Mouse (Mus musculus): ENCODE measurements around the gene 9130023H24Rik. TPM values are rescaled to one million over a fixed set of nuclear protein-coding genes. Genes with fewer than 3 reads are reported as not detected.

The 9130023H24Rik gene
- 1 to 10 TPM; 2.6 to 2.8 TPM for total RNA-seq (2021)
- long read RNA-seq, experiment 1, partial matches to known transcripts = 0 of 3 reads
- long read RNA-seq, experiment 1, other reads (novel, unspliced or antisense) = 0 of 3 reads
- long read RNA-seq, experiment 2, partial matches to known transcripts = 0 of 3 reads
- long read RNA-seq, experiment 2, other reads (novel, unspliced or antisense) = 0 of 3 reads

DNA sequence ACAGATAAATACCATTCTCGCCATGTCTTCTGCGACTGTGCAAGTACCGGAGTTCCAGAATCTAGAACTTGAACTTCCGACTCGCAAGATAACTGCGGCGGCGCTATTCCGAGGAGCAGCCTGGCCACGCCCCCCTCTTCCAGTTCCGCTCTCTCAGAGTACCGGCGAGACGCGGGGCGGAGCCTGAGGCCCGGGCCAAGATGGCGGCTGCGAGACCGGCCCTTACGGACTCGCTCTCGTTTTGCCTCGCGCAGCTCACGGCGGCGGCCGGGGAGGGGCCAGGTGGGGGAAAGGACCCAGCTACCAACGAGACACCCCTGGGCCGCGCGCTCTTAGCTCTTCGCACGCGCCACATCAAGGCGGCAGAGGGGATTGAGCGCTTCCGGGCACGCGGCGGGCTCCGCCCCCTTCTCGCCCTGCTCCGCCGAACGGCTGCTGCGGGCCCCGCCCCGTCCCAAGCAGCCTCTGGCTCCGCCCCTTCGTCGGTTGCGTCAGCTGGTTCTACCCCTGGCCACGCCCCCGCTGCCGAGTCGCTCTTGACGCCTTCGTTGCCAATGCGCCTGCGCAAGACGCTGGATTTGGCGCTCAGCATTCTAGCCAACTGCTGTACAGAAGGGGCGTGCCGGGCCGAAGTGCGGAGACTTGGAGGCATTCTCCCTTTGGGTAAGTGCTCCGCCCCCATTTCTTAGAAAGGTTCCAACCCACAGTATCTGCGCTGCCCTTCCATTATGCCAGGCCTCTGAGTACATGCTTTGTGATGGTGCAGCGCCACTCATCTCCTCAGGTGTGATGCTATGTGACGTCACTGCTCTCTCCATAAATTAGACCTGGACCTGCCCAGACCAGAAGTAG is at the start of gene 9130023H24Rik:
Gene 9130023H24Rik (minus strand): TSS at position 105 of the 852 bp plus-strand sequence.
- peak; percentile 99 to 100 for DNase-seq

DNA sequence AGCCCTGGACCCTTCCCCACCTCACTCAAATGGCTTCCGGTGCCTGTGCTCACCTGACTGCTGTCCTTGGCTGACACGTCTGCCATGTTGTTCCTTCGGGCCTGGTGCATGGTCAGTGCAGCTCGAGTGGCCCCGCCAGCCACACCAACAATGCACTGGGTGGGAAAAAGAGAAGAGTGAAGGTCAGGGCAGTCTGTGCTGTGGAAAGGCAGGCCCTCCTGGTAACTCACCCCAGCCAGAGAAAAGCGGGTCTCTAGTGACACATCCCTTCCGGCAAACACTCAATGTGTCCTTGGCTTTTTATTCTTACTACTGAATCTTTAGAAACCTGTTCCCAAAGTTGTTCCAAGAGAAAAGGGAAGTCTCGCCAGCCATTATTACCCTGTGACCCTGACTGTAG is 47.2 kb upstream of the 9130023H24Rik start:
- DNase-seq = no peak

DNA sequence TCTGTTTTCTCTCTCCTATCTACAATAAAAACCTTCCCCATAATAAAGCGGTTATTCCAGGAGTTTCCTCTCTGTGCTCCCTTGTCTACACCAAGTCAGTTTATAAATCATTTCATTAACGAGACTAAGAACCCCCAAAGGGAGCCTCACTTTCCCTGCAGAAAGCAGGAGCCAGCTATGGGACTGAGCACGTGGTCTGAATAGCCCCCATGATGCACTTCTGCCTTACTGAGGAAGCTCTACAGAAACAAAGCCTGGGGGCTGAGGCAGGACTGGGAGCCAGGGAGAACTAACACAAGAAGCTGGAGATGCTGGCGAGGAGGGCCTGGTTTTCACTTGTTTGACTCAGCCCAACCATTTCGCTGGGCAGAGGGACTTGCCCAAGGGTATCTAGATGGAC is 46.2 kb upstream of the 9130023H24Rik start:
- no peak for DNase-seq

DNA sequence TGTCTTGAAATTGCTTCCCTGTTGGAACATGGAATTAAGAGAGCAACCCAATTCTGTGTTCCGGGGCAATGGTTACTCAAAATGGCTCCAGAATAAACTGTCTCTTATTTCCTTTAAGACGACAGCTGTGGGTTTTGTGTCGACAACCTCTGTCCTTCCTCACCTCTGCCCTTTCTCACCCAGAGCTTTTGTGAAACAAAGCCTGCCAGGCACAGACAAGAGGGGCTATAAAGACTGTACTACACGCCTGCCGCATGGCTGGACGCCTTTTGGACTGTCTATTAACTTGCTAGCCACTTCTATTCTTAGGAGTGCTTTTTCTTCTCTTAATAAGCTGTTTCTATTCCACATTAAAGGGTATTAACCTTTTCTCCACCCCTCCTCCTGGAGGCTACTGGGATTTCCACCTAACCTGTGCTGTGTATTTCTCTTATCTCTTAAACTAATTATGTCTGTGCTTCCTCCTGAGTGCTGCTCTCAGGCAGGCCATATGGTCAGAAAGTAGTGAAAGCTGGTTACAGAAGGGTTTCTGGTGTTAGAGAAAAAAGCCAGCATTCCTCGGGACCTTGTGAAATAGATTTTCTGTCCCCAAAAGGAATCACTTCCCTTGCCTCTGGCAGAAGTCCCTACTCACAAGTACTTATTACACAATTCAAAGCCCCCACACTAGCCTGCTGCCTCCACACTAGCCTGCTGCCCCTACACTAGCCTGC is 44.9 kb upstream of the 9130023H24Rik start:
- DNase-seq = no peak

DNA sequence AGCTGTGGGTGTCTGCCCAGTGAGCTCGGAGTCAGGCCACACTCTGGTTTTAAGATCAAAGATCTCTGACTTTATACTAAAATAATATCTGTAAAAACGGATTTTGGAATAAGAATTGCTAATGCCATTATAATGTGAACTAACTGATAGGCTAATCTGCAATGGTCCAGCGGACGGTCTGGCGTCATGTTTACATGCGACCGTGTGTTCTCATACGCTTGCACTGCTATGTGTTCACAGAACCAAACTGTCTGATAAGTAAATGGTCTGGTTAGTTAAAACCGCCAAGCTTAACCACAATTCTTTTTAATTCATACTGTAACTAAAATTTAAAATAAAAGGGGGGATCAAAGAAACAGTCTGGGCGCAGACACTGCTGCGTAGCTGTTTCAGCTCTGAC is 43.9 kb upstream of the 9130023H24Rik start:
- no peak for DNase-seq

DNA sequence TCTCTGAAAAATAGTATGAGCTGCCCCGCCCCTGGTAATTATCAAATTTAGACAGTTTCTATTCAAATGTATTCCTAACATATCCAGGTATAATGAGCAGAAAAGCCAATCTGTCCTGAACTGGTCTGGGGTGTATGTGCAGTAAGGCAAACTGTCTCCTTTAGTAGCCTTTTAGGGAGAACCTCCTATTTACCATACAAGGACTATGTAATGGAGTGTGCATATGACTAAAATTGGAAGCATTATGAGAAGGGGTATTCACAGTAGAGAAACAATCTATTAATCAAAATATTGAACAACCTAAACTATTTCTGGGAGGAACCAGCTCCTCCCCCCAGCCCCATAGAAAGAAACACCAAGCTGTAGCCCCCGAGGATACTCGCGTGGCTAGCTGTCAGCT is 41.9 kb upstream of the 9130023H24Rik start:
- no peak for DNase-seq

DNA sequence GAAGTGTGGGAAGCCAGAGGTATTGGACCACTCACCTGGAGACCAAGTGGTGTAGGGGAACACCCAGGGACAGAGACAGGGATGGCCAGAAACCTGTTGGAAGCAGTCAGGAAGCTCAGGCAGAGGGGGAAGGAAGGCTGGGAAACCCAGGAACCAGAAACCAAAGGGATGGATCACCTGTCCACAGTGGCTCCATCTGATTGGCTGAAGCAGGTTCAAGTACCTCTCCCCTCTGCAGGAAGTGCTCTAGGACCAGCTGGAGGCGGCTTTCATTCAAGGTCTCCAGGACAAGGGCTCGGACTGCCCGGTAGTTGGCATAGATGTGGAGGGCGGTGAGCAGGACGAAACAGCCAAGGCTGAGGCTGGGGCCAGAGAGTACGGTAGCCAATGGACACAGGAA is 38.2 kb upstream of the 9130023H24Rik start:
- DNase-seq = no peak

DNA sequence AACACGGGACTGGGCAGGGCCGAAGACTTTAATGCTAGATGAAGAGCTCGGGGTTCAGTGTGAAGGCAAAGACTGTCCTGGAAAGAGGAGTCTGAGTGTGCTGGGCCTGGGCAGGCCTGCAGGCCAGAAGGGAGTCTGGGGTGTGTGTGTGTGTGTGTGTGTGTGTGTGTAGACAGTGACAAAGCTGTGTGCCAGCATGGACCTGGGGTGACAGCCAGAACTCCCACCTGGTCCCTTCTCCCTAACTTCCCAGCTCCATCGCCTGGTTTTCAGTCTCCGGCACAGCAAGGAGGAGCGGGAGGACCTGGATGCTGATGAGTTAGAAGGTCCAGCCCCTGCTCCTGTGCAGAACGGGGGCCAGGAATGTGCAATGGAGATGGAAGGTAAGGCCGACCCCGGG is 33.7 kb upstream of the 9130023H24Rik start:
- no peak for DNase-seq

DNA sequence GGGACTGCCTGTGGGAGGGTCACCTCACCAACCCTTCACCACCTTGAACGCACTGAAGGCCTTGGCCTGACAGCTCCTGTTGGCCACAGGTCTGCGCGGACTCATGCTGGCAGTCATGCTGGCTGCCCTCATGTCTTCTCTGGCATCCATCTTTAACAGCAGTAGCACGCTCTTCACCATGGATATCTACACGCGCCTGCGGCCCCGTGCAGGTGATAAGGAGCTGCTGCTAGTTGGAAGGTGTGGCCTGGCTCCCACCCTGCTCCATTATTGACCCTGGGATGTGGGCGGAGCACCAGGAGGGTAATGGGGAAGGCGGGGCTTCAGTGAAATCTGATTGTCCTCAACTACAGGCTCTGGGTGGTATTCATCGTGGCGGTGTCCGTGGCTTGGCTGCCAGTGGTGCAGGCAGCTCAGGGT is 32.6 kb upstream of the 9130023H24Rik start:
- no peak for DNase-seq

DNA sequence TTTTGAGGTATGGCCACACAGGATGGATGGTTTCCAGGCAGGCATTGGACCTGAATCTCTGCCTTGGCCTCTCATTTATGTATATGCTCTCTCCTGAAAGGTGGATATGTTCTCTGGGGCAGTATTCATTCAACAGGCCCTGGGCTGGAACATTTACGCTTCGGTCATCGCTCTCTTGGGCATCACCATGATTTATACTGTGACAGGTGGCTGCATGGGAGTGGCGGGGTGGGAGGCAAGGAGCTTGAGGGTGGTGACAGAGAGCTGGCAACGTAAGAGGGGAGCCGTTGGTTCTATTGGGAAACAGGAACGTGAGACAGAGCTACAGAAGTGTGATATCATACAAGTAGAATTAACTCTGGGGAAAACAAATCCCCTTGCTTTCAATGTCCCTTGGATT is 30.0 kb upstream of the 9130023H24Rik start:
- DNase-seq = no peak

DNA sequence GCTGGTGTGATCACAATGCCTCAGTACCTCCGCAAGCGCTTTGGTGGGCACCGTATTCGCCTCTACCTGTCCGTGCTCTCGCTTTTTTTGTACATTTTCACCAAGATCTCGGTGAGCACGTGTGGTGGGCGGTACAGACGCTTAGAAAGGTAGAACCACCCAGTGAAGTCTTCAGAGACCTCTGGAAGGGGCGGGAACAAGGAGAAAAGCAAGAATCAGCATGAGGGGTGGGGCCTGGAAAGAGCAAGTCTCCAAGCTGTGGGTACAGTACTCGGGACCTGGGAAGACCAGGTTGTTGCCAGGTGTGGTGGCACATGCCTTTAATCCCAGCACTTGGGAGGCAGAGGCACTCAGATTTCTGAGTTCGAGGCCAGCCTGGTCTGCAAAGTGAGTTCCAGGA is 29.6 kb upstream of the 9130023H24Rik start:
- no peak for DNase-seq

DNA sequence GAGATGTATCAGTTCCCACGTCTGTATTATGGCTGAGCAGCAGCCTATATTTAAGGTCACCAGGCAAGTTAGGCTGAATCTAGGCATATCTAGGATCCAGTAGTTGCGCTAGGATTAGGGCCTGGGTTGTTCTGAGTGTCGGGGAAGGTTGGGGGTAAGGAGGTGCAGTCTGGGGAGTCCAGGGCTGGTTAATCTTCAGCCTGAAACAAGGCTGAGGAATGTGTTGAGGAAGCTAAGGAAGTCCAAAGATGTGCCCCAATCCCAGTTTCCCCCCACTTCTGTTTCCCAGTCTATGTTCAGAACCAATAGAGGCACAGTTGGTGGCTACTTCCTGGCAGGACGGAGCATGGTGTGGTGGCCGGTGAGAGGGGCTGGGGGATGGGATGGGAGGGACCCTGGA is 28.2 kb upstream of the 9130023H24Rik start:
- no peak for DNase-seq

DNA sequence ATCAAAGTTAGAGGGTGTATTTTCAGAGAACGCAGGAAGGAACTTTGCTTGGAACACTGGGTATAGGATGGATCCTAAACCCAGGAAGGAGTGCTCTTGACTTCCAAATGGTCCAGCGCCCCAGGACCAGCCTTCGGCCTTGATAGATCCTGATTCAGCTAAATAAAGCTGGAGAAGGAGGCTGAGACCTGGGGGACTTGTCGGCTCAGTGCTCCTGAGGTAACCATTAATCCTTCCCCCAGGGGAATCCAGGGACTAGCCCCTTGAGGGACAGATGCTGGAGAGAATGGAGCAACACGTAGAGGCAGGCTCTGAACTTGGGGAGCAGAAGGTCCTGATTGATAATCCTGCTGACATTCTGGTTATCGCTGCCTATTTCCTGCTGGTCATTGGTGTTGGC is 27.6 kb upstream of the 9130023H24Rik start, which contains the start of gene Slc5a2:
Gene Slc5a2 (plus strand): TSS at position 247 of the 400 bp plus-strand sequence.
- no peak for DNase-seq

DNA sequence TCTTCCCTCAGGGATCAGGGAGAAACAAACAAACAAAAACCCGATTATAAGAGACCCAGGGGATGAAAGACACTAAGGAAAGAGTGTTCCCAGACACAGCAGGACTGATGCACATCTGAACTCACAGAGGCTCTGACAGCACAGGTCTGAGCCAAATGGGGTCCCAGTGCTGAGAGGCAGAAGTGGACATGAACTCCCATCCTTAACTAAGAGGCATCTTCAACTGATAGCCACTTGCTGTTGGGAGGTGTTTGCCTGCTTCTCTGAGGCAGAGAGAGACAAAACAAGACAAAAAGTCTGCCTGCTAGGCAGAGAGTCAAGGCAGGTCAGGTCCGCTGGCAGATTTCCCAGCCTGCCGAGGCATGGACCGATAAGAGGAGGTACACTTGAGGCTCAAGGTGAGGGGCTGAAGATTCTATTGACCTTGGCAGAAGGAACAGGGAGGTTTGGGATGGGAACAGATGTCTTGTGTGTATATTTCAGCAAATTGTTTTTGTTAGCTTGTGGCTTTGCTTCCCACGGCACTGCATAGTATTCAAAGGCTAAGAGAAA is 19.0 kb upstream of the 9130023H24Rik start:
- peak in 1 of 2 experiments; percentile 59 for DNase-seq

DNA sequence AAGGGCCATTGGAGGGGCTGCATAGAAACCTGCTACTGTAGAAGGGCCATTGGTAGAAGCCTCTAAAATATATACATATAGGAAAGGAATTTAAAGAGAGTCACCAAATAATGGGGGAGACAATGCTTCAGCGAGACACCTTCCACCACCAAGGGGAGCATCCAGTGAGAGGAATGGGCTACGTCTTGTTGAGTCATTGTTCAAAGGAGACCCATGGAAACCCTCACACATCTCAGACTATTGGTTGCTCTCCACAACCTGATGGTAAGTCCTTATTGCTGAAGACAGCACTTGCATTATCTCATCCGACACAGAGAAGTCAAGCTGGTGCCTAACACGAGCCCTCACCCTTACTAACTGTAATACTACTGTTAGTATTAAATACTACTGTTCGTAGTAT is 17.9 kb upstream of the 9130023H24Rik start:
- no peak for DNase-seq

DNA sequence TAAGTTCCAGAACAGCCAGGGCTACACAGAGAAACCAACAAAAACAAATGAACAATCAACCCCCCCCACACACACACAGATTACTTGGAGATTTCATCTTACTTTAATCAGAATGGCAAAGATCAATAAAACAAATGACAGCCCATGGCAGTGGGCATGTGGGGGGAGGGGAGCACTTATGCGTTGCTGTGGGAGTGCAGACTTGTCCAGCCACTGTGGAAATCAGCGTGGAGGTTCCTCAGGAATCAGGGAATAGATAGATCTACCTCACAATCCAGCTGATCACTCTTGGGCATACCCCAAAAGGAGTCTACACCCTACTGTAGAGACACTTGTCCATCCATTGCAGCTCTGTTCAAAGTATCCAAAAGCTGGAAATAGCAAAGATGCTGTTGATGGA is 17.1 kb upstream of the 9130023H24Rik start:
- no peak for DNase-seq

DNA sequence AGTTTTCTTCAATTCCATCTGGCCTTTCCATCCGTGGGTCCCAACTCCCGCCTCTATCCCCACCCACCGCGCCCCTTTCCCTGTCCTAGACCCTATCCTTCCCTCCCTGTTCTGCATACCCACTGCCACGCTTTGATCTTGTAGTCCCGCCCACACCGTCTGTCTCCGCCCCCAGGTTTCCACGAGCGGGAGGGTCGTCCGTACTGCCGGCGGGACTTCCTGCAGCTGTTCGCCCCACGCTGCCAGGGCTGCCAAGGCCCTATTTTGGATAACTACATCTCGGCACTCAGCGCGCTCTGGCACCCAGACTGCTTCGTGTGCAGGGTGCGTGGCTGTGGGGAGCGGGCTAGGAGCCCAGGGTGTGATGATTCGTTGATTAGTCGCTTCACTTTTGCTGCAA is 14.8 kb upstream of the 9130023H24Rik start:
- no peak for DNase-seq

DNA sequence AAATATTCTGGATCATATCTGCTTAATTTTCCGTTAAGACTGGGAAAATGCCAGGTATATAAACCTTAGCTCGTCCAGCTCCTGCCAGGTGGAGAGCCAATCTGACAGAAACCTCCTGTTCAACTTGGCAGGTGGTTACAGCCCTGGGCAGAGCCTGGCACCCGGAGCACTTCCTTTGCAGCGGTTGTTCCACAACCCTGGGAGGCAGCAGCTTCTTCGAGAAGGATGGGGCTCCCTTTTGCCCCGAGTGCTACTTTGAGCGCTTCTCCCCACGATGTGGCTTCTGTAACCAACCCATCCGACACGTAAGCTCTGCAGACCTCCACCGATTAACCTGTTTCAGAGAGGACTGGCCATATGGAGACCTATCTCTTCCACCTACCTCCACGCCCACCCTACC is 14.1 kb upstream of the 9130023H24Rik start:
- no peak for DNase-seq

DNA sequence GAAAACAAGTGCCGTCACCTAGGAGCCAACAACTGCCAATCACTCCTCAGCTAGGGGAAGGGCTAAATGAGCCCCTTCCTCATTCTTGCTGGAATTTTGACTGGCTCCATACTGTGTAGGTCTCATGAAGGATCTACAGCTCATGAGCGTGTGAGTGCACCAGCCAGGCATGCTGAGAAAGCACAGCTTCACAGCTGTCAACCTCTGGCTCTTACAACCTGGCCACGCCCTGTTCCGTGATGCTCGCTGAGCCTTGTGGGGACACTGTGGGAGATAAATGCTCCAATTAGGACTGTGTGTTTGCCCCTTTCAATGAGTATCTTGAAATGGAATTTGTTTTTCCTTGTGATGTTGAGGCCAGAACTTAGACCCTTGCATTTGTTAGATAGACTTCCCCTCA is 12.2 kb upstream of the 9130023H24Rik start:
- no peak for DNase-seq

DNA sequence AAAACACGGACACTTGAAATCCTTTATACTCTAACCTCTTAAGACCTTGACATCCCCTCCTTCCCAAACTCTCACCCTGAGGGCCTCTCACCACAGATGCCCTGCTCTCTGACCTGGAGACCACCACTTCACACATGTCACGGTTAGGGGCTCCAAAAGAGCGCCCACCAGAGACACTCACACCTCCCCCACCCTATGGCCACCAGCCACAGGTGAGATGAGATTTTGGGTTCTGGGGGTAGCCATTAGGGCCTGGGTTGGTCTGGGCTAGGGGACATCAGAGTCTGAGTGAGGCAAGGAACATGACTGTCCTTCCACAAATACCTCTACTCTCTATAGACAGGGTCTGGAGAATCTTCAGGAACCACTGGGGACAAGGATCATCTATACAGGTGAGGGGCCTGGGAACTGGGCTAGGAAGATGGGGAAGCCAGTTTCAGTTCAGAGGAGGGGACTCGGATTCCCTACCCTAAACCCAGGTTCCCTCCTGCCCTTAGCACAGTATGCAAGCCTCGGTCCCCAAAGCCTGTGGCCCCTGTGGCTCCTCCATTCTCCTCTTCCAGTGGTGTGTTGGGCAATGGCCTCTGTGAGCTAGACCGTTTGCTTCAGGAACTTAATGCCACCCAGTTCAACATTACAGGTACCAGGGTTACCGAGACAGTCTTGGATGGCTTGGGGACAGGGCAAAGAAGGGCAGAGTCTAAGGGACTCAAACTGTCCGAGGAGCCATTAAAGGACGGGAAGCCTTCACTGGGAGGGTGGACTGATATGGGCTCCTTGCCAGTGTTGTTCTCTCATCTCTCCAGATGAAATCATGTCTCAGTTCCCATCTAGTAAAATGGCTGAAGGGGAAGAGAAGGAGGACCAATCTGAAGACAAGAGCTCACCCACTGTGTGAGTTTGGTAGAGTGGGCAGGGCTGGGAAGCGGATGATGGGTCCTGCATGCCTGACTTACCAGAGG is 10.5 kb upstream of the 9130023H24Rik start:
- DNase-seq = no peak

DNA sequence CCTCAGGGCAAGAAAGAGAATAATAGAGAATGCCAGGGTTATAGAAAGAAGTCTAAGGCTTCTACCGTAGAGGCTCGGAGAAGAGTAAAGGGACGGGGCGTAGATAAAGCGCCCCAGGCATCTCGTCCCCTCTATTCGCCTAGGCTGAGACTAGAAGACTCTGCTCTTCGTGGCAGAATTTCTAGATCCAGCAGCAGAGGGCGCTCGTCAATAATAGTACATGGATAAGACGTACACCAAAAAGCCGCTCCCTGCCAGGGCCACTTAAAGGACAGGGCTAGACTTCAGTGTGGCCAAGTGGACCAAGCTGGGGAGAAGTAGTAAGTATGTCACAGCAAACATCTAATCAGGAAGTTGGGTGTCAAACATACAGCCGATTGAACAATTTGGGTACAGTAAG is 9.6 kb upstream of the 9130023H24Rik start:
- peak; percentile 90 to 94 for DNase-seq

All from heart, adult 18-20 months (tissue).